Mouse (Mus musculus): Measurements from ENCODE around the gene Pstpip1.

The Pstpip1 gene

DNA sequence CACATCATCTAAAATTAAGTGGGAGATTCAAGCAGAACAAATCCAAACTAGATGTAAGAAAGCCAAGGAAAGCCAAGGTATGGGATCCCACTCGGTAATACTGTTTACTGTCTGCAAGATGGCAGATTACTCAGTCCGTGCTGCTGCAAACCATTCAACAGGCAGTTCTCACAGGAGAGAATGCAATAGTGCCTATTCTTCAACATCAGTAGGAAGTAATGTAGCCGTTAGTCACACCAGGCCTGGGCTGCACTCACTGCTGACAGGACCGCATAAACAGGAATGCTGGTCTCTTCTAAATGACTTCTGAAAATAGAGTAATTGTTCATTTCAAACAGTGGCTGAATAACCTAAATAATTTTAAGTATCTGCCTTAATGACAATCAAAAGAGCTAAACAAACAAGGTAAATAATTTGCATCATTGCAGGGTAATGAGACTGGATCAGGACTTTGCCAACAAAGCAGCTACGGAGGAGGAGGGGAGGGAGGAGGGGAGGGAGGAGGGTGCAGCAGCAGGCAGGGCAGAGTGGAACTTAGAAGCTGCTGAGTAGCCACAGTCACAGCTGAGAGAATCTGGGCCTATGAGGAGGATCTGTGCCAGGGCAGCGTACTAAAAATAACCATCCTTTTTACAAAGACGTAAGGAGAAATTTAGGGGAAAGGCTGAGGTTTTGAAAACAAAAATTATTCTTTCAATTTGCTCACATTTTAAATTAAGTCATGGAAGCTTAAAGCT is 62.2 kb downstream of the Pstpip1 start:
- peak in 1 of 2 experiments; percentile 12 for DNase-seq

DNA sequence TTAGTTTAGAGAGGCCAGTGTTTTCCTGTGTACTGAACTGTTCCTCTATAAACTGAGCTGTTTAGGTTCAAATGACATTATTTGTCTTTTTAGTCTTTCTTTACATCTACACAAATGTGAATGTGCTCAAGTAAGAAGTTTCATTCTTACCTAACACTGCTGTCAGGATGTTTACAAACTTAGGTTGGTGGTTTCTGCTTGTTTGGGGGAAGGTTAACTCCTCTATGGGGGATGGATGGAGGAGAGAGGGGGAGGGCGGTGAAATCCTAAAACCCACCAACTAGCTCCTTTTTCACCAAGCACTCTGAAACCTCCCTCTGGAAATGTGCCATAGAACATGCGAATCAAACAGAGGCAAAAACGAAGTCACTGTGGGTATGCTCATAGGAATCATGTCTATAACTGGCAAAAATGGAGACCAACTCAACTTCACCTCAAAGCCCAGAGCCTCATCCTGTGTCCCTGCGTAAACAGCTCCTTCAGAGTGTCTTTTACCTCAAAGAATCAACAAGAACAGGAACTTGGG is 62.8 kb downstream of the Pstpip1 start:
- DNase-seq: no peak

DNA sequence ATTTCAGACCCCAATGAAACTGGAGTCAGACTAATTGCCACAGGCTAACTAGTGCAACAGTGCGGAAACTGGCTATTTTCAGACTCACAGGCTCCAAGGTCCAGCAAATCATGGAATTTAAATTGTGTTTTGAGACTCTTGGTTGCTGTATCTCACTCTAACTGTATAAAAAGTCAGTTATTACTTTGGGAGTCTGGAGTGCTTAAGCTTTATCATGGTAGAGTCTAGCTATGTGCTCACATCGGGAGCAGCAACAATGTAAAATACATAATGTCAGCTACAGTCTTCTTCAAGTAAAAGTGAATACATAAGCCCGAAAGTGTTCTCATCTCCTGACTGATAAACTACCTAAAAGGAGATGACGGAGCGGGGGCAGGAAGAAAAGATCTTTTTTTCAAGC is 64.8 kb downstream of the Pstpip1 start:
- no peak for DNase-seq

DNA sequence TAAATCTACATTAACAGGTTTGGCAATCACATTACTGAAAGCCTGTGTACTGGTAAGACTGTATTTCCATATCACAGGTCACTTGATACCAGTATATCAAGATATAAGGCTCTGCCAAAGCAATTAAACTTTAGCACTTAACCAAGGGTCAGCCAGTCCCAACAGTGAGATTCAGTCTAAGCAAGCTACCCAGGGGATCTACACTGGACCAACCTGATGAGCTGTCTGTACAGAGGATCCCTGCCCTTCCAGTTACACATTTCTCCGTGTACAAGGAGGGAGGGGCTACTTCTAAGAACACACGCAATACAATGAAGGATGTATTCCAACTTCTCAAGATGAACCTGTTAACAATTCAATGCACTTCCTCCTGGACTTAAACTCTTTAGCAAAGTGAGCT is 68.3 kb downstream of the Pstpip1 start:
- no peak for DNase-seq

DNA sequence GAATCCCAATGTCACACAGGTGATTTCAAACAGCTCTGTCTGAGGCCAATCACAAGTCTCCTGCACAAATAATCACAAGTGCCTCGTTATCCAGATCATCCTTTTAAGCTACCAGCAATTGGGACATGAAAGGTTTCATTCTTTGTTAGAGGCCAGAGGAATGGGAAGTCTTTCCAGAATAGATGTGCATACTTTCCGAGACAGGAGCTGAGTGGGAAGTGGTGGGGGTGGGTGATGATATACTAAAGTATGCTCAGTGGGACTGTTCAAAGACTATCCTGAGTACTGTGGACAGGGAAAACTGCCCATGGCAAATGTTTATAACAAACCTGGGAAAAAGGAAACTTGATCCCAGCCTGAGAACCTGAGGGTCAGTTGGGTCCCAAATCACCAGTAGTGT is 69.7 kb downstream of the Pstpip1 start:
- no peak for DNase-seq

DNA sequence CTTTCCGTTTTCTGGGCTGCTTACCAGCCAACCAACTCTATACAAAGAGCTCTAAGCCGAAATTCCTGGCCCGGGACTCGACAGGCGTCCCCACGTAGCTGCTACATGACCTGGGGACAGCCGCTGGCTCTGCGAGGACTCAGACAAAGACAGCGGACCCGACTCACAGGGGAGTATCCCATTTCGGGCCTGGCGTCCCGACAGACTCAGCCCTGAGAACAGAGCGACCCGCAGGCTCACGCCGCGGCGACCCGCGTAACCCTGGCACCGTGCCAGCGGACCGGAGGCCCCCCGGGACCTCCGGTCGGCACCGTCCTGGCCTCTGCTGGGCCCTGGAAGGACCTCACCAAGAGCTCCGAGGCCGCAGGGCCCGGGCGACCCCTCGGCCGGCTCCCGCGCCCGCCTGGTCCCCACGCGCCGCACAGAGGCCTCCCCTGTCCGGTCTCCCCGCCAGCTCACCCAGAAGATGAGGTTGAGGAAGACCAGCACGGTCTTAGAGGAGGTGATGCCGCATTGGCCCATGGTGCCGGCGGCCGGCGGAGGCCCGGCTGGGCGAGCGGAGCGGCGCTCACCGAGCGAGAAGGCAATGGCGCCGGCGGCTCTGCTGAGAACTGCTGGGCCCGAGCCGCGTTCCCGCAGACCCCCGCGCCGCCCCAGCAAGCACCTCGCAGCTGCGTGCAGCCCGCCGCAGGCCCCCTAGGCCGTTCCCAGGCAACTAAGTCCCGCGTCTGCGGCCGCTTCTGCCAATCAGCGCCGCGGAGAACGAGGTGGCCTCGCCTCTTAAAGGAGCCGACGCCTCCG is 70.8 kb downstream of the Pstpip1 start:
- peak; percentile 89 to 94 for DNase-seq

DNA sequence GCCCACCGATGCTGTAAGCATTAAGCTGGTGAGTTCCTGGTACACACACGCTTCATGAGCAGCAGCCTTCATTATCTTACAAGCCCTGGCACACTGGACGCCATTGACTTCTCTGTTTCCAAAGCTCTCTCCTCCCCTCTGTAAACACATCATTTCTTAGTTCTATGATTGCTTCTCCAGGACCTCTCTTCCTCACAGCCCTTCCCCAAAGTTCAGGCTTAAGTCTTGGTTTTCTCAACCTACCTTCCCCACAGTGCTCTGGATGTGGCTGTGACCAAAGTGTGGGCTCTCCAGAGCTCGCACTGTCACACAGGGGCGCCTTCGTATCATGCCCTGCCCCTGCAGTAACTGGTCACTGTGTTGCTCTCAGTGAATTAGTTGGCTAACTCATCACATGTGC is 75.6 kb downstream of the Pstpip1 start, which contains the start of gene Tspan3:
TSS of gene Tspan3 (minus strand) at position 101 of the 400 bp plus-strand sequence.
- DNase-seq: no peak

DNA sequence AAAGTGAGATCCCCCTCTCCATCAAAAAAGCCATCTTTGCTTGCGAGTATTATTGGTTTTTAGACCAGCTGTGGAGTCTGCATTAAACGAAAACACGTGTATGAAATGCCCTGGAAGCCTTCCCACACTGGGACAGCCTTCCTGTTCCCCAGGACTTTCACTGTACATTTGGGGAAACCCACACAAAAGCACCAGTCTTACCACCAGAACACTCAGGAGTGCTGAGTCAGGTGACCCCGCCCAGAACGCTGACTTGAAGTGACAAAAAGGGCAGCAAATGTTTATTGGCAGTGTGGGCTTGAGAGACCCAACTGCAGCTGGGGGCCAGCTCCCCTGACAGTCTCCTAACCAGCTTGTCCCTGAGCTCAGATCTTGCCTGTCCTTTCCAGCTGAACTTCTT is 76.4 kb downstream of the Pstpip1 start:
- no peak for DNase-seq

DNA sequence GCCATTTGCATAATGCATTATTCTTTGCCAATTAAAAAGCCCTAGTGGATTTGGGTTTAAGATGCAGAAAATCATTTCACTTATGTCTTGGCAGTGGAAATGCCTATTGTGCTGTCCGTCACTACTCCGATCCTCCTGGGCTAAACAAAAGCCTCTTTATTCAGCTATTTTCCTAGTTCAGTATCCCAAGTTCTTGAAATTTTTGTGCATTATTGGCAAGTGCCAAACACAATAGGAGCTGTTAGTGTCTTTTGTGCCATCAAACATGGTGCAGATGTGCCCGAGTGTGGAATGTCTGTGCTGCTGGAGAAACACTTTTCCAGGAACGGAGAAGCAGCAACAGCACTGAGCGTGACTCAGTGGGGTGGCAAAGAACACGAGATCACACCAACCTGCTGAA is 77.9 kb downstream of the Pstpip1 start:
- DNase-seq: no peak

DNA sequence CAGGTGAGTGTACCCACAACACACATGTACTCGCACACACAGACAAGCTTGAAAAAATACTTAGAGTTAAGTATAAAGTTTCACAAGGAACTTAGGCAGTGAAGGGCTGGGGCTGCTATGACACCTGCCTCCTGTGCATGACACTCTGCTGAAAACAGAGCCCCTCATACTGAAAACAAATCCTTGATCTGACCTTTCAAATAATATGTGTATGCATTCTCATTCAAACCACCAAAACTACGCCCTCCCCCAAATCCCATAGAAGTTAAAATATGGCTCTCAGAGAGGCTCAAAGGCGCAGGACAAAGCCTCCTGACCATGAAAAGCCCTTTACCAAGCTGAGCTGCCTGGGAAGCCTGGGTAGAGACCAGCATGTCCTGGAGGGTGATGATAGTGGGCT is 85.6 kb downstream of the Pstpip1 start:
- no peak for DNase-seq

DNA sequence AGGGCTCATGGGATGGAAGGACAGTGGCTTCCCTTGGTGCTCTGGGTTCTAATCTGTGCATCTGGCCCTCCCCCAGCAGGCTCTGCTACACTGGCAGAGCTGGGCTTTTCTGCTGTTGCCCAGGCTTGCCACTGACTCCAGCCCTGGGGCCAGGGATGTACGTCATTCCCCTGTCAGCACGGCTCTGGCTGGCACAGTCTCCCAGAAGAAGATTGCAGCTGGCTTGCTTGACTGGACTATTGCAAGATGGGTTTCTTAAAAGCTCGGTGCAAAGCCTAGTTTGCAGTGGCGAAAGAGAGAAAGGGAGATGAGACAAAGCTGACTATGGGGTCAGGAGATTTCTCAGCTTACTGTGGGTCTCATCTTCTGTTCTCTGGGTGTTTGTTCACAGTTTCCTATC is 87.6 kb downstream of the Pstpip1 start:
- no peak for DNase-seq

All from cerebellum, postnatal 14 days (tissue).